Mouse (Mus musculus) liver, postnatal 0 days (tissue): ENCODE results near the gene Dtx2. TPM values are rescaled to one million over a fixed set of nuclear protein-coding genes. Genes with fewer than 3 reads are reported as not detected.

Experiments
- ATAC-seq: fragments of 200-750 bp; cut with Nextera tagmentation; 2 replicates; pipeline ENCODE4 v1.8.0; 2017; ENCODE audit warnings: mild to moderate bottlenecking, moderate library complexity
- DNase-seq: peaks from one replicate; pipeline ENCODE4 v3.0.0-alpha.2; 2016
- H3K27ac ChIP-seq: fragments of 300-500 bp; sonication (generic); 2 replicates; pipeline ENCODE4 v1.5.1; 2014; ENCODE audit warnings: antibody characterized with exemption, moderate library complexity, mild to moderate bottlenecking, low read depth
- H3K27me3 ChIP-seq: fragments of 300-500 bp; sonication (generic); 2 replicates; pipeline ENCODE4 v1.6.1; 2014; ENCODE audit warnings: low read length, control low read depth, mixed read lengths; ENCODE audit not compliant: insufficient read depth
- H3K36me3 ChIP-seq: fragments of 300-500 bp; sonication (generic); replicated peaks from 2 replicates; pipeline ENCODE4 v1.6.1; 2014; ENCODE audit warnings: mild to moderate bottlenecking, control low read depth, low read length, moderate library complexity, mixed read lengths; ENCODE audit not compliant: insufficient read depth
- H3K4me1 ChIP-seq: fragments of 300-500 bp; sonication (generic); 2 replicates; pipeline ENCODE4 v1.6.1; 2014; ENCODE audit warnings: antibody characterized with exemption, mild to moderate bottlenecking, control low read depth; ENCODE audit not compliant: insufficient read depth
- H3K4me2 ChIP-seq: fragments of 300-500 bp; sonication (generic); 2 replicates; pipeline ENCODE4 v1.6.1; 2014; ENCODE audit warnings: low read depth, mild to moderate bottlenecking, low read length, moderate library complexity, mixed read lengths
- H3K4me3 ChIP-seq: fragments of 300-500 bp; sonication (generic); 2 replicates; pipeline ENCODE4 v1.5.1; 2014; ENCODE audit warnings: low read depth, low read length
- H3K9ac ChIP-seq: fragments of 300-500 bp; sonication (generic); replicated peaks from 2 replicates; pipeline ENCODE4 v1.6.1; 2014; ENCODE audit warnings: mild to moderate bottlenecking, moderate library complexity
- H3K9me3 ChIP-seq: fragments of 300-500 bp; sonication (generic); 2 replicates; pipeline ENCODE4 v1.6.1; 2016; ENCODE audit warnings: mild to moderate bottlenecking, control low read depth, low read length, mixed read lengths
- CTCF ChIP-seq: sonication (generic); IDR thresholded peaks from 2 replicates; pipeline ENCODE4 v1.5.1; 2016; ENCODE audit warnings: antibody characterized with exemption, low read depth
- EP300 ChIP-seq: IDR thresholded peaks from 2 replicates; pipeline ENCODE4 v1.6.1; 2016; ENCODE audit warnings: antibody characterized with exemption, low read depth, mild to moderate bottlenecking
- WGBS: fragments of 180-500 bp; shearing (Covaris S2); extraction: QIAGEN DNeasy Blood & Tissue Kit; methylation state at CpG from one replicate; pipeline ENCODE4 v1.1.7; 2014; ENCODE audit not compliant: insufficient replicate concordance; 5-methylcytosine and 5-hydroxymethylcytosine counted together
- polyA plus RNA-seq: library from polyadenylated mRNA; unstranded; fragments of >200 nt; fragmentation: Nextera tagmentation; extraction: Ambion mirVana; gene quantifications from 2 replicates; pipeline ENCODE4 v1.2.1, GENCODE M21; 2015

Gene Dtx2
- 4.8 and 4.9 TPM in 2 replicates for polyA plus RNA-seq

GRCm38 (mm10) chr5:135994725-135995687 is at the start of gene Dtx2:
Gene Dtx2, plus strand, starts transcription at chr5:135994800.
- peak within 1 kb of the TSS; percentile 93 for H3K4me2 ChIP-seq
- no peak for TF ChIP-seq EP300
- peak; percentile 33; the same call in 1 of the 2 replicates for TF ChIP-seq CTCF
- DNase-seq (peak; percentile 88), ATAC-seq (peak; percentile 95)
- H3K36me3 ChIP-seq = 0 out of 2 replicates have a peak, but pooled peaks cover 13% of the 10 kb centered on the region
- H3K27ac ChIP-seq = peak within 1 kb of the TSS; percentile 79
- 2% methylated on average over 47 of the region's 47 CpGs for WGBS
- H3K9ac ChIP-seq = peak within 1 kb of the TSS; percentile 77
- H3K4me1 ChIP-seq = peaks cover 9% of the 10 kb centered on the region
- no peaks in the 10 kb centered on the region for H3K27me3 ChIP-seq
- H3K9me3 ChIP-seq = no peaks in the 10 kb centered on the region
- peak within 1 kb of the TSS; percentile 68 for H3K4me3 ChIP-seq

- Histone ChIP-seq H3K36me3 (no peaks in the 10 kb centered on the region), H3K27ac (no peak overlapping the region), H3K9me3 (no peaks in the 10 kb centered on the region), H3K4me3 (no peak overlapping the region), H3K4me2 (no peak overlapping the region), H3K27me3 (no peaks in the 10 kb centered on the region), H3K4me1 (peaks cover 7% of the 10 kb centered on the region), H3K9ac (no peak overlapping the region)
- ATAC-seq (no peak; the same call in 1 of the 2 replicates), DNase-seq (no peak)
- TF ChIP-seq EP300 (no peak), CTCF (no peak)
- WGBS = 72% methylated on average over 10 of the region's 10 CpGs
Measured at GRCm38 (mm10) chr5:135945916-135946408, 48.6 kb upstream of the Dtx2 start.

- H3K4me3 ChIP-seq = no peak overlapping the region
- DNase-seq (no peak), ATAC-seq (no peak)
- H3K27ac ChIP-seq = no peak overlapping the region
- 85% methylated on average over 5 of the region's 5 CpGs for WGBS
- peaks cover 13% of the 10 kb centered on the region for H3K4me1 ChIP-seq
- no peaks in the 10 kb centered on the region for H3K27me3 ChIP-seq
- no peak overlapping the region for H3K9ac ChIP-seq
- TF ChIP-seq CTCF = no peak
- TF ChIP-seq EP300 = no peak
- H3K36me3 ChIP-seq = no peaks in the 10 kb centered on the region
- H3K9me3 ChIP-seq = no peaks in the 10 kb centered on the region
- no peak overlapping the region for H3K4me2 ChIP-seq
Measured at GRCm38 (mm10) chr5:135946621-135947020, 48.0 kb upstream of the Dtx2 start.

- Histone ChIP-seq H3K4me2 (peak overlapping the region; percentile 35), H3K27ac (peak overlapping the region; percentile 55; the same call in 1 of the 2 replicates), H3K4me3 (no peak overlapping the region), H3K9me3 (no peaks in the 10 kb centered on the region), H3K4me1 (peaks cover 15% of the 10 kb centered on the region), H3K36me3 (no peaks in the 10 kb centered on the region), H3K9ac (no peak overlapping the region), H3K27me3 (no peaks in the 10 kb centered on the region)
- no peak for TF ChIP-seq EP300
- no peak for TF ChIP-seq CTCF
- DNase-seq (peak; percentile 55), ATAC-seq (peak; percentile 73)
- 60% methylated on average over 11 of the region's 11 CpGs for WGBS
Measured at GRCm38 (mm10) chr5:135950710-135951412, 43.7 kb upstream of the Dtx2 start.

- no peak for TF ChIP-seq CTCF
- DNase-seq (no peak), ATAC-seq (no peak)
- Histone ChIP-seq H3K36me3 (no peaks in the 10 kb centered on the region), H3K27me3 (no peaks in the 10 kb centered on the region), H3K4me2 (peak overlapping the region; percentile 35; the same call in 1 of the 2 replicates), H3K27ac (peak overlapping the region; percentile 55; the same call in 1 of the 2 replicates), H3K4me3 (no peak overlapping the region), H3K9ac (no peak overlapping the region), H3K4me1 (peaks cover 21% of the 10 kb centered on the region), H3K9me3 (no peaks in the 10 kb centered on the region)
- 89% methylated on average over 2 of the region's 2 CpGs for WGBS
Measured at GRCm38 (mm10) chr5:135951660-135952059, 42.9 kb upstream of the Dtx2 start.

- ATAC-seq (no peak), DNase-seq (no peak)
- Histone ChIP-seq H3K36me3 (no peaks in the 10 kb centered on the region), H3K9me3 (no peaks in the 10 kb centered on the region), H3K27ac (no peak overlapping the region), H3K4me2 (no peak overlapping the region), H3K4me3 (no peak overlapping the region), H3K4me1 (peaks cover 29% of the 10 kb centered on the region), H3K9ac (no peak overlapping the region), H3K27me3 (no peaks in the 10 kb centered on the region)
- TF ChIP-seq CTCF (no peak), EP300 (no peak)
- WGBS = 84% methylated on average over 2 of the region's 2 CpGs
Measured at GRCm38 (mm10) chr5:135952830-135953229, 41.8 kb upstream of the Dtx2 start.
